Mouse (Mus musculus): Measurements from ENCODE around the gene Stat2. TPM values are rescaled to one million over a fixed set of nuclear protein-coding genes. Genes with fewer than 3 reads are reported as not detected.

Gene Stat2
- total RNA-seq (2021) = 10 to 100 TPM; 11.7 to 12.3 TPM

GRCm38 (mm10) chr10:128270287-128270841, at the start of gene Stat2:
Gene Stat2, plus strand, starts transcription at chr10:128270559.
- intact Hi-C loops (cut with DNase I) = loop anchor here (5.0 kb wide), 1 partner anchor 38 kb away; the partner anchor contains the start of gene Timeless
- DNase-seq (ENCODE audit: low spot score) = peak; percentile 97

DNA sequence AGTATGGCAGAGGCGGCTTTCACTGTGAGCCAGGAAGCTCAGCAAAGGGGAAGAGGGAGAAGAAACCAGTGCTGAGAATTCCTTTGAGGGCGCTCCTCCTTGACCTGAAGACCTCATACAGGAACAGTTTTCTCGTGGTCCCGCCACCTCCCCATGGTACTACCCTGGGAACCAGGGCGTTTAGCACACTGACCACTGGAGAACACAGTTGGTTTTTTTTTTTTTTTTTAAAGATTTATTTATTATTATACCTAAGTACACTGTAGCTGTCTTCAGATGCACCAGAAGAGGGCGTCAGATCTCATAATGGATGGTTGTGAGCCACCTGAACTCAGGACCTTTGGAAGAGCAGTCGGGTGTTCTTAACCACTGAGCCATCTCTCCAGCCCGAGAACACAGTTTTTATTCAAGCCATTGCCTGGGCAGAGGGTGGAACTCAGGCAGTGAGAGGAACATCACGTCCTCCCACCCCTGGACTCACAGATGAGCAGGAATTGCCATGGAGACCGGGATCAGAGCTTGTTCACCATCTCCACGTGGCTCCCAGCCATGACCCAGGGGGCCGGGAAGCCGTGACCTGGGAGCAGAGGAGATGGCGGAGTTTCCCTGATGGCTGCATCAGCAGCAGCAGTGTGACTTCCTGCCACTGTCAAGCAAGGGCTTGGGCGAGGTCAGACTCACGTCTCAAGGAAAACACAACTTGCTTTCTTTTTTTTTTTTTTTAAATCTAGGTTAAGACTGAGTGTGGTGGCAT, 48.6 kb upstream of the Stat2 start:
- intact Hi-C loops (cut with DNase I) = no loop called here
- DNase-seq (ENCODE audit: low spot score) = no peak

- no peak for DNase-seq (ENCODE audit: low spot score)
- intact Hi-C loops (cut with DNase I) = no loop called here
Measured at GRCm38 (mm10) chr10:128225064-128225463, 45.3 kb upstream of the Stat2 start.

DNA sequence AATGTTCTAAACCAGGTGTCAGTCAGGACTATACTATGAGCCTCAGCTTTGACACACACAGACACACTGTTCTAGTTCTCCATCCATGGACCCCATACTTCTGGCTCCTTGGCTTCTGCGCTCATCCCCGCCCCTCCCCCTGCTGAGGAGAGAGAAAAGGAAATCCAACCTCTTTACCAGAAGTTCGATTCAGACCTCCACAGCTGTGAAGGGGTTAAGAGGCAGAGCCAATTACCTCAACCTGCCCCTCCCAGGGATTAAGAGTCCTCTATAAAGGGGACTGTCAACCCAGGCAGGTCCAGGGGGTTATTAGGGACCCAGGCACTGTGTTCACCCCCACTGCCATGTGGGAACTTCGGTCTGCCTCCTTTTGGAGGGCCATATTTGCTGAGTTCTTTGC, 44.8 kb upstream of the Stat2 start, which contains the start of gene Mip:
Mip (plus strand) TSS at position 301 of the 400 bp plus-strand sequence.
- intact Hi-C loops (cut with DNase I) = no loop called here
- DNase-seq (ENCODE audit: low spot score) = no peak

DNA sequence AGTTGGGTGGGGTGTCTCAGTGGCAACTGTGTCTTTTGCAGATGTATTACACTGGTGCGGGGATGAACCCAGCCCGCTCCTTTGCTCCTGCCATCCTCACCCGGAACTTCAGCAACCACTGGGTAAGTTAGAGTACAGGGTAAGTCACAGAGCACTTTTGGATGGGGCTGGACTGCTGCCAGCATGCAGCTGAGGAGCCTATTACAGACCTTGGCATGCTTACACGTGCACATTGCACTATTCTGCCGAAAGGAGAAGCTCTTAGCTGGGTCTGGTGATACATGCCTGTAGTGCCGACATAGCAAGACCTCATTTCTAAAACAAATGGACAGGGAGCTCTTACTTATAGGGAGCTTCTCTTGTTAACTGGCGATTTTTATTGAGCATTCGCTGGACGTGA, 42.8 kb upstream of the Stat2 start:
- intact Hi-C loops (cut with DNase I) = no loop called here
- no peak for DNase-seq (ENCODE audit: low spot score)

DNA sequence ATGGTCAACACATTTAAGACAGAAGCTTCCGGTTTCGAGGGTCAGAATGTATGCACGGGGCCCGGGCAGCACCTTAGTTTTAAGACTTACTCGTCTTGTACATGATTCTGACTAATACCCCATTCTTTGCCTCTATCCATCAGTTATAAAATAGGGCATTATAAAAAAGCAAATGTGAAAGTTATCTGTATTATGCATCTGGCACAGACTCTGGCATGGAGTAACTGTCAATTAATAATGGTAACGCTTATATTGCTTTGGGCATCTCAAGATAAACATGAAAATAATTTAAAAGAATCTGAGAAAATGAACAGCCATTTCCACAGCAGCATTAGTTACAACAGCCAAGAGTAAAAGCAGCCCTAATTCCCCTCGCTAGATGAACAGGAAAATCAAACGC, 42.4 kb upstream of the Stat2 start:
- DNase-seq (ENCODE audit: low spot score) = no peak
- intact Hi-C loops (cut with DNase I) = no loop called here

GRCm38 (mm10) chr10:128230582-128230981, 39.8 kb upstream of the Stat2 start:
- intact Hi-C loops (cut with DNase I) = loop anchor here (5.0 kb wide), 1 partner anchor 42 kb away; the partner anchor contains the start of gene Stat2
- DNase-seq (ENCODE audit: low spot score) = no peak

- intact Hi-C loops (cut with DNase I) = loop anchor here (5.0 kb wide), 1 partner anchor 41 kb away; the partner anchor contains the start of gene Stat2
- DNase-seq (ENCODE audit: low spot score) = no peak
Measured at GRCm38 (mm10) chr10:128231146-128231545, 39.2 kb upstream of the Stat2 start.

- intact Hi-C loops (cut with DNase I) = loop anchor here (1.0 to 5.0 kb wide), 2 partner anchors 19 to 40 kb away; partner anchors contain the start of gene Stat2
Measured at GRCm38 (mm10) chr10:128231697-128232419, 38.5 kb upstream of the Stat2 start, which contains the start of gene Timeless. Gene Timeless, plus strand, starts transcription at chr10:128232065.

DNA sequence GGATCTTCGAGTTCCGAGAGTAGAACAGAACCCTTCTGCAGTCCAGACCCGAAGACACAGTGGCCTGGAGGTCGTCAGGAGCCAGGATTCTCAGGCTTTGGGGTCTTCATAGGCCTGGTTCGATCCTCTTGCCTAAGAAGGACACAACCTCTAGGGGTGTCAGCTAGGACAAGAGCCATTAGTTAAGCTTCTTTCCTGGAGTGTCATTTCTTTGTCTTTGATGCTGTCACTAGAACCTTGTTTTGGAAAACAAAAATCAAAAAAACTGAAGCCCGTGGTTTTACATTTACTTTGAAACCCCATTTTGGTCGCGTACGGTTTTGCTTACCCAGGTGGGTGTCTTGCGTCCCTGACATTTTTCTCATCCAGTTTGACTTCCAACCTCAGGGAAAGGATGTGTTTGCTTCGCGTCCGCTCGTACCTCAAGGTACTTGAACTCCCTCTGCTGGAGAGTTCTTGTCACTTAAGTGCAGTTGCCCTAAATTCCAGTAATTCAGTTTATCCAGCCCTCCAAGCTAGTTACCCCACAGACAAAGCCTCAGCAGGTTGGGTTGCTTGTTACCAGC, 37.9 kb upstream of the Stat2 start:
- intact Hi-C loops (cut with DNase I) = loop anchor here (1.0 to 5.0 kb wide), 2 partner anchors 19 to 40 kb away; partner anchors contain the start of gene Stat2
- DNase-seq (ENCODE audit: low spot score) = no peak

More at GRCm38 (mm10) chr10:128231697-128232419, 38.5 kb upstream of the Stat2 start, which contains the start of gene Timeless:
- DNase-seq (ENCODE audit: low spot score) = peak; percentile 71

- intact Hi-C loops (cut with DNase I) = no loop called here
- no peak for DNase-seq (ENCODE audit: low spot score)
Measured at GRCm38 (mm10) chr10:128236321-128236720, 34.0 kb upstream of the Stat2 start.

DNA sequence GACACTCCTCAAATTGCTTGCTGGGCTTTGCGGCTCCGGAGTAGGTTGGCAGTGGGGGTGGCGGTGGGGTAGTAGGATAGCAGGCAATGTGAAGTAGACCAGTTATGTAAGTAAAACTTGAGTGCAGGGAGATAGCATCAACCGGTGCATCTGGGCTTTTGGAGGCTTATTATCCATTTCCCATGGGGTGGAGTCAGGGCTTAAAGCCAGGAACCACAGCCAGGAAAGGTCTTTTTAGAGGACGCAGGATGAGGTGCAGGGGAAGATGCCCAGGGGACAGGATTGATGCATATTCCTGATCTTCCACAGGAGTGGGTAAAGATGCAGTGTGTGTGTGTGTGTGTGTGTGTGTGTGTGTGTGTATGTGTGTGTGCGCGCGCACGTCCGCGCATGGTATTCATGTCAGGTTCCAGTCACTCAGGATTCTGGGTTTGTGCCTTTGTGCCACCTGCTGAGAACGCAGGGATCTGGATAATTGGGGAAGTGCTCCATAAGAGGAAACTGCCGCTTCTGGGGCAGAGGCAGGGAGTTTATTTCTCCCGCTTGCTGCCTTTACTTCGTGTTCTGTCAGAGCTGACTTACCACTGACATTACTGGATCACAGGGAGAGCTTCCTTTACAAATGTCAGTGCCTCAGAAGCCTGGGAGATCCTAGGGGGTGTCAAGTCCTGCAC, 32.4 kb upstream of the Stat2 start:
- DNase-seq (ENCODE audit: low spot score) = peak; percentile 36
- intact Hi-C loops (cut with DNase I) = no loop called here

GRCm38 (mm10) chr10:128239140-128239539, 31.2 kb upstream of the Stat2 start:
- intact Hi-C loops (cut with DNase I) = no loop called here
- DNase-seq (ENCODE audit: low spot score) = no peak

DNA sequence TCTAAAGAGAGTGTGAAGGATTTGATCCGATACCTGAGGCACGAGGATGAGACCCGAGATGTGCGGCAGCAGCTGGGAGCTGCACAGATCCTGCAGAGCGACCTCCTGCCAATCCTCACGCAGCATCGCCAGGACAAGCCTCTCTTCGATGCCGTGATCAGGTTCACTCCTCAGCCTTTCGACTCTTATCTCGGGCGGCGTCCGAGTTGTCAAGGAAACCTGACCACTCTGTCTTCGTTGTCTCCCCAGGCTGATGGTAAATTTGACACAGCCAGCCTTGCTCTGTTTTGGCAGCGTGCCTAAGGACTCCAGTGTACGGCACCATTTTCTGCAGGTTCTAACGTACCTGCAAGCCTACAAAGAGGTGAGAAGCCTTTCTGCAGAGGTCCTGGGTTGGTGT, 30.2 kb upstream of the Stat2 start:
- intact Hi-C loops (cut with DNase I) = no loop called here
- no peak for DNase-seq (ENCODE audit: low spot score)

- DNase-seq (ENCODE audit: low spot score) = no peak
- intact Hi-C loops (cut with DNase I) = no loop called here
Measured at GRCm38 (mm10) chr10:128243252-128243651, 27.1 kb upstream of the Stat2 start.

DNA sequence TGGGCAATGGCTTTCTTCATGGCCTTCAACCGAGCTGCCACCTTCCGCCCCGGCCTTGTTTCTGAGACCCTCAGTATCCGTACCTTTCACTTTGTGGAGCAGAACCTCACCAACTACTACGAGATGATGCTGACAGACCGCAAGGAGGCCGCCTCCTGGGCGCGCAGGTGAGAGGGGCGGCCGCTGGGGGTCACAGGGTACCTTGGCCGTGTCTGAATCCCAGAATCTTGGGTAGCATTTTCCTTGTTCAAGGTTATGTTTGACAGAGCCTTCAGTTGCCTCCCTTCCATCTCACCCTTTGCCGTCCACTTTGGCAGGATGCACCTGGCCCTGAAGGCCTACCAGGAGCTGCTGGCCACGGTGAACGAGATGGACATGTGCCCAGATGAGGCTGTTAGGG, 26.2 kb upstream of the Stat2 start:
- no peak for DNase-seq (ENCODE audit: low spot score)
- intact Hi-C loops (cut with DNase I) = no loop called here

DNA sequence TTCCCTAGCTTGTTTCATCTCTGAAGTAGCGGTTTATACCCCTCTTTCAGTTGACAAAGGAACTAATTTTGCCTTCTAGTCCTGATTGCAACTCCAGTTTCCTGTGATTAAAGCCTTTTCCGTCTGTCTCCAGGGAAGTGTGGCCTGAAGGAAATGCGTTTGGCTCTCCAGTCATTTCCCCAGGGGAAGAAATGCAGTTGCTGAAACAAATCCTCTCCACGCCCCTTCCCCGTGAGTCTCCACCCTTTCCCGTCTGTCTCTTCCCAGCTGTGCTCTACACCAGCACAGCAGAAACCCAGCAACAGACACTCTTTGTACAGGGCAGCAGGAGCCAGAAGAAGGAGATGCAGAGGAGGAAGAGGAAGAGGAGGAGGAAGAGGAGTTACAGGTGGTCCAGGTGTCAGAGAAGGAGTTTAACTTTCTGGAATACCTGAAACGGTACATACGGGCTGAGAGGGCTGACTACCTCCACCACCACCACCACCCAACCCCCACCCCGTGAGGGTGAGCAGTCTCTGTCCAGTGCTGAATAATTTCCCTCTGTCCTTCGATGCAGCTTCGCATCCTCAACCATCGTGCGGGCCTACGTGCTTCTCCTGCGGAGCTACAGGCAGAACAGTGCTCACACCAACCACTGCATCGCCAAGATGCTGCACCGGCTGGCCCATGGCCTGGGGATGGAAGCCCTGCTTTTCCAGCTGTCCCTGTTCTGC, 23.2 kb upstream of the Stat2 start:
- intact Hi-C loops (cut with DNase I) = no loop called here
- peak; percentile 62 for DNase-seq (ENCODE audit: low spot score)

DNA sequence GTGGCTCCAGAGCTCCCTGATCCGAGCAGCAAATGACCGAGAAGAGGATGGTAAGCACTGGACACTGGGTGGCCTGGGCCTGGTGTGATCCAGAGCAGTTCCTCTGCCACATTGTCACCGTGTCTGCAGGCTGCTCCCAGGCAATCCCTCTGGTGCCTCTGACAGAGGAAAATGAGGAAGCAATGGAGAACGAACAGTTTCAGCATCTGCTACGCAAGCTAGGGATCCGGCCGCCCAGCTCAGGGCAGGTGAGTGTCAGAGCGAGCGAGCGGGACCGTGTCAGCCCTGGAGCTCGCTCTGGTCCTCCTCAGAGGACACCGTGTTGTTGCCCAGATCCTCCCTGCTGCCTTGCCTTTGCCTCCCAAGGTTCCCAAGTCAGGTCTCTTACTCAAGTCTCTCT, 19.8 kb upstream of the Stat2 start:
- DNase-seq (ENCODE audit: low spot score) = no peak
- intact Hi-C loops (cut with DNase I) = no loop called here

- DNase-seq (ENCODE audit: low spot score) = no peak
- intact Hi-C loops (cut with DNase I) = no loop called here
Measured at GRCm38 (mm10) chr10:128253677-128254255, 16.6 kb upstream of the Stat2 start, which contains the start of gene Apon. Gene Apon, plus strand, starts transcription at chr10:128254096.

All from heart, postnatal 25 days (tissue).